Mouse (Mus musculus) midbrain, embryonic 12.5 days (tissue): ENCODE results near the gene 2700049A03Rik. TPM values are rescaled to one million over a fixed set of nuclear protein-coding genes. Genes with fewer than 3 reads are reported as not detected.

Experiments used
- ATAC-seq: fragments of 200-750 bp; cut with Nextera tagmentation; 2 replicates; pipeline ENCODE4 v1.8.0; 2017; ENCODE audit warnings: low read depth, moderate TSS enrichment, moderate library complexity; ENCODE audit not compliant: low FRiP score
- H3K27ac ChIP-seq: fragments of 300-500 bp; sonication (generic); replicated peaks from 2 replicates; pipeline ENCODE4 v1.5.1; 2016; ENCODE audit warnings: mild to moderate bottlenecking
- H3K27me3 ChIP-seq: fragments of 300-500 bp; sonication (generic); 2 replicates; pipeline ENCODE4 v1.6.1; 2016; ENCODE audit warnings: mild to moderate bottlenecking
- H3K36me3 ChIP-seq: fragments of 300-500 bp; sonication (generic); 2 replicates; pipeline ENCODE4 v1.6.1; 2016
- H3K4me1 ChIP-seq: fragments of 300-500 bp; sonication (generic); 2 replicates; pipeline ENCODE4 v1.6.1; 2016
- H3K4me2 ChIP-seq: fragments of 300-500 bp; sonication (generic); replicated peaks from 2 replicates; pipeline ENCODE4 v1.6.1; 2016; ENCODE audit warnings: mild to moderate bottlenecking, moderate library complexity
- H3K4me3 ChIP-seq: fragments of 300-500 bp; sonication (generic); 2 replicates; pipeline ENCODE4 v1.5.1; 2016; ENCODE audit warnings: mild to moderate bottlenecking
- H3K9ac ChIP-seq: fragments of 300-500 bp; sonication (generic); replicated peaks from 2 replicates; pipeline ENCODE4 v1.6.1; 2016; ENCODE audit warnings: mild to moderate bottlenecking, moderate library complexity
- H3K9me3 ChIP-seq: fragments of 300-500 bp; sonication (generic); 2 replicates; pipeline ENCODE4 v1.6.1; 2016; ENCODE audit warnings: mild to moderate bottlenecking
- WGBS: fragments of 180-500 bp; shearing (Covaris S2); methylation state at CpG from one replicate; pipeline ENCODE4 v1.1.7; 2016; 5-methylcytosine and 5-hydroxymethylcytosine counted together
- polyA plus RNA-seq: library from polyadenylated mRNA; unstranded; fragments of >200 nt; fragmentation: Nextera tagmentation; extraction: Ambion mirVana; gene quantifications from 2 replicates; pipeline ENCODE4 v1.2.1, GENCODE M21; 2016

Gene 2700049A03Rik
- polyA plus RNA-seq, 1 experiment from 2014 or later = 19.8 TPM

GRCm38 (mm10) chr12:71242791-71243190, 106.1 kb downstream of the 2700049A03Rik start:
- WGBS = 84% methylated on average over 9 of the region's 9 CpGs

GRCm38 (mm10) chr12:71244766-71245390, 108.2 kb downstream of the 2700049A03Rik start:
- WGBS = 85% methylated on average over 11 of the region's 11 CpGs
- Histone ChIP-seq H3K27me3 (no peaks in the 10 kb centered on the region), H3K9me3 (peaks cover 8% of the 10 kb centered on the region; the same call in 1 of the 2 replicates), H3K36me3 (peaks cover 34% of the 10 kb centered on the region), H3K4me2 (no peak overlapping the region), H3K4me1 (0 out of 2 replicates have a peak, but pooled peaks cover 6% of the 10 kb centered on the region), H3K4me3 (no peak overlapping the region), H3K9ac (no peak overlapping the region), H3K27ac (no peak overlapping the region)
- no peak for ATAC-seq

More at GRCm38 (mm10) chr12:71242791-71243190, 106.1 kb downstream of the 2700049A03Rik start:
- no peak overlapping the region for H3K9ac ChIP-seq
- no peak overlapping the region for H3K27ac ChIP-seq
- peaks cover 34% of the 10 kb centered on the region for H3K36me3 ChIP-seq
- H3K27me3 ChIP-seq = no peaks in the 10 kb centered on the region
- H3K4me2 ChIP-seq = no peak overlapping the region
- no peak for ATAC-seq
- no peak overlapping the region for H3K4me3 ChIP-seq
- peaks cover 8% of the 10 kb centered on the region; the same call in 1 of the 2 replicates for H3K9me3 ChIP-seq
- H3K4me1 ChIP-seq = no peaks in the 10 kb centered on the region

- Histone ChIP-seq H3K36me3 (peaks cover 25% of the 10 kb centered on the region), H3K27me3 (no peaks in the 10 kb centered on the region), H3K9ac (no peak overlapping the region), H3K4me2 (no peak overlapping the region), H3K9me3 (peaks cover 2% of the 10 kb centered on the region; the same call in 1 of the 2 replicates), H3K4me3 (no peak overlapping the region), H3K27ac (no peak overlapping the region), H3K4me1 (0 out of 2 replicates have a peak, but pooled peaks cover 6% of the 10 kb centered on the region)
- no peak for ATAC-seq
- 87% methylated on average over 8 of the region's 8 CpGs for WGBS
These were observed 110.5 kb downstream of the 2700049A03Rik start for GRCm38 (mm10) chr12:71247191-71247590.

GRCm38 (mm10) chr12:71249348-71249747, 112.7 kb downstream of the 2700049A03Rik start:
- Histone ChIP-seq H3K4me3 (no peak overlapping the region), H3K27me3 (no peaks in the 10 kb centered on the region), H3K36me3 (peaks cover 4% of the 10 kb centered on the region), H3K9me3 (no peaks in the 10 kb centered on the region), H3K4me2 (no peak overlapping the region), H3K27ac (no peak overlapping the region), H3K9ac (no peak overlapping the region), H3K4me1 (0 out of 2 replicates have a peak, but pooled peaks cover 6% of the 10 kb centered on the region)
- 71% methylated on average over 9 of the region's 9 CpGs for WGBS
- ATAC-seq = no peak

GRCm38 (mm10) chr12:71252509-71253167, 116.0 kb downstream of the 2700049A03Rik start:
- ATAC-seq = no peak
- Histone ChIP-seq H3K27ac (no peak overlapping the region), H3K9ac (no peak overlapping the region), H3K4me3 (no peak overlapping the region), H3K36me3 (no peaks in the 10 kb centered on the region), H3K4me1 (0 out of 2 replicates have a peak, but pooled peaks cover 6% of the 10 kb centered on the region), H3K9me3 (no peaks in the 10 kb centered on the region), H3K4me2 (no peak overlapping the region), H3K27me3 (no peaks in the 10 kb centered on the region)
- 43% methylated on average over 11 of the region's 11 CpGs for WGBS

- Histone ChIP-seq H3K9me3 (no peaks in the 10 kb centered on the region), H3K4me1 (0 out of 2 replicates have a peak, but pooled peaks cover 1% of the 10 kb centered on the region), H3K4me3 (no peak overlapping the region), H3K27ac (no peak overlapping the region), H3K27me3 (no peaks in the 10 kb centered on the region), H3K9ac (no peak overlapping the region), H3K36me3 (no peaks in the 10 kb centered on the region), H3K4me2 (no peak overlapping the region)
- 81% methylated on average over 7 of the region's 7 CpGs for WGBS
- ATAC-seq = no peak
These were observed 118.1 kb downstream of the 2700049A03Rik start for GRCm38 (mm10) chr12:71254779-71255178.

GRCm38 (mm10) chr12:71258196-71258920, 121.7 kb downstream of the 2700049A03Rik start:
- no peak for ATAC-seq
- H3K4me2 ChIP-seq = no peak overlapping the region
- no peak overlapping the region for H3K4me3 ChIP-seq
- H3K27me3 ChIP-seq = no peaks in the 10 kb centered on the region
- WGBS = 76% methylated on average over 18 of the region's 18 CpGs
- H3K4me1 ChIP-seq = no peaks in the 10 kb centered on the region
- no peak overlapping the region for H3K27ac ChIP-seq
- H3K36me3 ChIP-seq = no peaks in the 10 kb centered on the region
- H3K9me3 ChIP-seq = no peaks in the 10 kb centered on the region
- H3K9ac ChIP-seq = no peak overlapping the region

- H3K9ac ChIP-seq = no peak overlapping the region
- no peaks in the 10 kb centered on the region for H3K27me3 ChIP-seq
- ATAC-seq = no peak
- H3K9me3 ChIP-seq = no peaks in the 10 kb centered on the region
- 80% methylated on average over 4 of the region's 4 CpGs for WGBS
- H3K36me3 ChIP-seq = no peaks in the 10 kb centered on the region
- no peak overlapping the region for H3K27ac ChIP-seq
- H3K4me2 ChIP-seq = no peak overlapping the region
- no peak overlapping the region for H3K4me3 ChIP-seq
- no peaks in the 10 kb centered on the region for H3K4me1 ChIP-seq
These were observed 127.6 kb downstream of the 2700049A03Rik start for GRCm38 (mm10) chr12:71264211-71264610.

- Histone ChIP-seq H3K9me3 (no peaks in the 10 kb centered on the region), H3K9ac (no peak overlapping the region), H3K27me3 (no peaks in the 10 kb centered on the region), H3K4me2 (no peak overlapping the region), H3K4me1 (no peaks in the 10 kb centered on the region), H3K4me3 (no peak overlapping the region), H3K36me3 (no peaks in the 10 kb centered on the region), H3K27ac (no peak overlapping the region)
- WGBS = 90% methylated on average over 7 of the region's 7 CpGs
- no peak for ATAC-seq
These were observed 132.7 kb downstream of the 2700049A03Rik start for GRCm38 (mm10) chr12:71269367-71269766.

GRCm38 (mm10) chr12:71271131-71271530, 134.5 kb downstream of the 2700049A03Rik start:
- Histone ChIP-seq H3K27ac (no peak overlapping the region), H3K4me3 (no peak overlapping the region), H3K36me3 (no peaks in the 10 kb centered on the region), H3K9me3 (no peaks in the 10 kb centered on the region), H3K27me3 (no peaks in the 10 kb centered on the region), H3K9ac (no peak overlapping the region), H3K4me2 (no peak overlapping the region), H3K4me1 (no peaks in the 10 kb centered on the region)
- 73% methylated on average over 5 of the region's 5 CpGs for WGBS
- no peak for ATAC-seq

- no peak overlapping the region for H3K4me3 ChIP-seq
- no peaks in the 10 kb centered on the region for H3K27me3 ChIP-seq
- no peak overlapping the region for H3K4me2 ChIP-seq
- no peak for ATAC-seq
- H3K9me3 ChIP-seq = no peaks in the 10 kb centered on the region
- 91% methylated on average over 5 of the region's 5 CpGs for WGBS
- H3K9ac ChIP-seq = no peak overlapping the region
- no peaks in the 10 kb centered on the region for H3K36me3 ChIP-seq
- no peak overlapping the region for H3K27ac ChIP-seq
- no peaks in the 10 kb centered on the region for H3K4me1 ChIP-seq
These were observed 138.0 kb downstream of the 2700049A03Rik start for GRCm38 (mm10) chr12:71274519-71275237.
